Mouse (Mus musculus): Measurements from ENCODE around the gene Samt1.
"Not testable (repeated sequence)": the region's sequence is repeated elsewhere in the genome, so short reads cannot be mapped to it uniquely, and the experiment has no call there.

GRCm38 (mm10) chrX:153976467-153976866 lies 36.0 kb downstream of the Samt1 start:
- TF ChIP-seq CTCF, EP300 (IDR thresholded peaks at IDR 0.05; ENCODE audit: low read depth): not testable (repeated sequence)
